Mouse (Mus musculus) left cerebral cortex, postnatal 14 days (tissue): ENCODE results near the gene Ubl7. TPM values are rescaled to one million over a fixed set of nuclear protein-coding genes. Genes with fewer than 3 reads are reported as not detected.
"Not testable (repeated sequence)": the region's sequence is repeated elsewhere in the genome, so short reads cannot be mapped to it uniquely, and the experiment has no call there.

Source experiments
- DNase-seq, 2 experiments: peaks; one replicate each; pipeline ENCODE4 v3.0.0; 2021 to 2022; ENCODE audit warnings: low spot score in 2 of 2, mixed read lengths in 1 of 2
- intact Hi-C: fragments of 180-260 bp; cut with DNase I; formaldehyde crosslinking; loops from one replicate; pipeline ENCODE4 v1.15.1; 2025
- long read RNA-seq, 2 experiments: library from polyadenylated mRNA; stranded (forward); transcript quantifications; one replicate each; pipeline ENCODE4 v2.0.0; 2021
- total RNA-seq, 2 experiments: library from RNA; stranded (reverse); gene quantifications; 2 replicates each; pipeline ENCODE4 v1.2.3; 2021

Gene Ubl7
- total RNA-seq = 100 to 1,000 TPM; 107 to 112 TPM
- long read RNA-seq, experiment 1, transcript Ubl7-208 (11 exons, 1,426 nt) = minor isoform, 7 of 188 reads
- long read RNA-seq, experiment 1, transcript Ubl7-209 (11 exons, 1,319 nt) = minor isoform, 38 of 188 reads
- long read RNA-seq, experiment 1, transcript Ubl7-201 (11 exons, 1,364 nt) = major isoform, 89 of 188 reads
- long read RNA-seq, experiment 1, partial matches to known transcripts = 24 of 188 reads
- long read RNA-seq, experiment 1, other reads (novel, unspliced or antisense) = 30 of 188 reads
- long read RNA-seq, experiment 2, transcript Ubl7-209 (11 exons, 1,319 nt) = minor isoform, 33 of 152 reads
- long read RNA-seq, experiment 2, transcript Ubl7-201 (11 exons, 1,364 nt) = major isoform, 61 of 152 reads
- long read RNA-seq, experiment 2, partial matches to known transcripts = 20 of 152 reads
- long read RNA-seq, experiment 2, other reads (novel, unspliced or antisense) = 35 of 152 reads

DNA sequence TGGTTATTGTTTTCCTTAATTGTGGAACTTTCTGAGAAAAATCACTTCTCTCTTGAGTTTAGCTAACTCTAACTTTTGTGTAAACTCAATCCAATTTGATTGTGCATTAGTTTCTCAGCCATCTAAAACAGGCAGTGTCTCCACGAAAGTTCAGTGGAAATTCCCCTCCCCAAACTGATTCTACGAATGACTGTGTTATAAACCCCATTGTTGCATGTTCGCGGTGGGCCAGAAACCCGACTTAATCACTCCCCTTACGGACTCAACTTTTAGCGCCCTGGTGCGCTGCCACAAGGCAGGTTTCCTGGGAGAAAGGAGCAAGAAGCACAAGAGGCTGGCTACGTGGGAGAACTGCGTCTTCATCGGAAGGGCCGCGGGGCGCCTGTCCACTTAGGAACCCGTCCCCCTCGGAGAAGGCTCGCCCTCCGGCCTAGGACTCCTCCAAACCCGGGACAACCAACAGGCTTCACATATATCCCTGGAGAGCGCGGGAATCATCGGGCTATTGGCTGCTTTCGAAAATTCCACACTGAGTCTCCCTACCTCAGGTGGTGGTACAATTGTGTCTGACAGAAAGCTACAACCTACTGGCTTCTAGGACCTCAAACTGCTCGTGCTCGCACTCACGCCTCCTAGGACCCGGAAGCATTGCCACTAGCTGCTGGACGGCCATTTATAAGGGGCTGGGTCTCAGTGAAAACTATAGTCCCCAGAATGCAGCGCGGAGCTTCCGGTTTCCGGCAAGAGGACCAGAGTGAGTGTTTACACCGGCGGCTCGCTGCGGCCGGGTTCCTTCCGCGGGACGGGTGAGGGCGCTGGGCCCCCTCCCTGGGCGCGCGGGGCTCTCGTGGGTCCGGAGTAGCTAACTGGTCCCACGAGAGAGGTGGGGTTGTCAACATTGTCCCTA is at the start of gene Ubl7:
Ubl7 (plus strand) TSS at position 726 of the 907 bp plus-strand sequence.
- DNase-seq = peak; percentile 87 to 92
- intact Hi-C loops = loop anchor here (5.0 kb wide), 3 partner anchors 48 to 148 kb away; partner anchors contain the start of gene Arid3b

DNA sequence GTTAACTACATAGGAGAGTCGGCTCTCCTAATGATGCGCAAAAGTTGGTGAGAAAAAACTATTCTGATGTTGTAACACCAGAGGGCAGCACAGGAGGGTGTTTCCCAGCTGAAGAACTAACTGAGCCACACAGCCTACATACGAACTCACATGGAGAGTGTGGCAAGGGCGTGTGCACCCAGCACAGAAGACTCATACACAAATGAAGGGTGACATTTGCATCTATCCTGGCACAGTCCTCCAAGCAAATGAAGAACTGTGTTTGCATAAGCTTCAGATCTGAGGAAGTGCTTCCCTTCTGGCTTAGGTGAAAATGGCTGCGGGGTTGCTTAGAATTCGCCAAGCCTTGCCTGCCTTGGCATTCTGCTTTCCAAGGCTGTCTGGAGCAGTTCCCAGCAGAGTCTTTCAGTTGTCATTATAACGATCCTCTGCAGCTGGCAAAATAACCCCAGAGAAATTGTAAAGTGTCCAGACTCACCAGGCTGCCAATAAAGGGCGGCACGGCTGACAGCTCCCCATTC is 48.8 kb upstream of the Ubl7 start:
- peak; percentile 64 to 84 for DNase-seq
- intact Hi-C loops = loop anchor here (2.0 to 5.0 kb wide), 3 partner anchors 50 to 137 kb away; partner anchors contain the start of gene Ubl7

DNA sequence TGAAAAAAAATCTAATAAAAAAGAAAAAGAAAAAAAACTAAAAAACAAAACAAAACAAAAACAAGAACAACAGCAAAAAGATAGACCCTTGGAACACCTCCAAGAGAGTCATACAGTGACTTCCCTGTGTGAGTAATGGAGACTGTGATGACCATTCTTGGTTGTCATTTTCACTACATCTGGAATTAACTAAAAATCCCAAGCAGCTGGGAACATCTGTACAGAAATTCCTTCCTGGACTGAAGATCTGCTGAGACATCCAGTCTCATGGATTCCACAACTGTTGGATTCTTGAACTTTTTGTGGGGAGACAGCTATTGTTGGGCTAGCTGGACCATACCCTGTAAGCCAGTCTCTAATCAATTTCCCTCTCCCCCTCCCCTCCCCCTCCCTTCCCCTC is 46.4 kb upstream of the Ubl7 start:
- DNase-seq = no peak
- intact Hi-C loops = loop anchor here (5.0 kb wide), 2 partner anchors 48 to 73 kb away; partner anchors contain the start of gene Ubl7

DNA sequence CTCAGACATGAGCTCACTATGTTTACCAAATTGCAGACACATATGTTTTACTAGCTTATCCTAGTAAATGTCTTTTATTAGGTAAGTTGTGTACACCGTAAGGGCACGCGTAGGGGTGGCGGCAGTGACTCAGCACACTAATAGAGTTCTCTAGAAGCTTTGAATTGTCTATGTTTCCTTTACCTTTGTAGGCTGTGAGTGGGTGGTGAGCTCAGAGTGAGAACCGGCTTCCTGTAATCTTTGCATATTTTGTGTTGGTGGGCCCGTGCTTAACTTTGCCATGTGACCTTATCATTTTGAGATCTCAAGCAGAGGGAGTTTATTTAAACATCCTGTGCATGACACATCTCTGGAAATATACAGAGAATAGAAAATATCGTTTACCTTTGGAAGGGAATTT is 44.2 kb upstream of the Ubl7 start:
- peak; percentile 15 to 46 for DNase-seq

DNA sequence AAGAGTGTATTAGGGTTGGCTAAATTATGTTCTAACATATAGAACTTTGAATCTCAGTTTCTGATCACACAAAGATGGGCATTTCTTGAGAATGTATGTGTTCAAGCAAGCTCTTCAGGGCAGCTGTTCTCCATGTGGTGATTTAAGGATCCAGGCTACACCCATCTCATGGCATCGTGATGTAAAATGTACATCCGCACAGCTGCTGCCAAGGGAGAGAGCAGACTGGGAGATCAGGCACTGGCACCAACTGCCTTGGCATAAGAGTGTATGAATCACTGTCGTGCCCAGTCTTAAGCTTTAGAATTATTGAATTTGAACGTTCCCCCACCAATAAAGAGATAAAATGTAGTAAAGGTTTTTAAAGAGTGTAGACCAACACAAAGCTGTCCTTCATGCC is 43.5 kb upstream of the Ubl7 start:
- peak; percentile 28 to 65 for DNase-seq

More for the DNA sequence above, 44.2 kb upstream of the Ubl7 start:
- intact Hi-C loops = no loop called here

DNA sequence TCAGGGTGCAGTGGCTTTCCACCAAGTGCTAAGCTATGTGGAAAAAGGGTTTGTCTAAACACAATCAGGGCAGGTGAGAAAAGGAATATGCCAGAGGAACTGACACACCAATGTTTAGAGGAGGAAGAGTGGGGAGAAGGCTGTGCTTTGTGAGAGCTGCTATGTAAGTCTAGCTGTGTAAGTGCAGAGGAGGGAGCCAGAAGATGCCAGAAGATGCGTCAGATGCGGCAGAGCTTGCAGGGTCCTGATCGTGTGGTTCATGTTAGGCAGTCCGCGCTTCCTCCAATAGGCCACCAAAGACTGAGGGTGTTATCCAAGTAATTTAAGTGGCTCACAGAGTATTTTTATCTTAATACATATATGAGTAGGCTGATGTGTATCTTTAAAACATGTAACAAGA is 42.9 kb upstream of the Ubl7 start:
- DNase-seq = no peak
- intact Hi-C loops = no loop called here

More for the DNA sequence above, 43.5 kb upstream of the Ubl7 start:
- intact Hi-C loops = no loop called here

DNA sequence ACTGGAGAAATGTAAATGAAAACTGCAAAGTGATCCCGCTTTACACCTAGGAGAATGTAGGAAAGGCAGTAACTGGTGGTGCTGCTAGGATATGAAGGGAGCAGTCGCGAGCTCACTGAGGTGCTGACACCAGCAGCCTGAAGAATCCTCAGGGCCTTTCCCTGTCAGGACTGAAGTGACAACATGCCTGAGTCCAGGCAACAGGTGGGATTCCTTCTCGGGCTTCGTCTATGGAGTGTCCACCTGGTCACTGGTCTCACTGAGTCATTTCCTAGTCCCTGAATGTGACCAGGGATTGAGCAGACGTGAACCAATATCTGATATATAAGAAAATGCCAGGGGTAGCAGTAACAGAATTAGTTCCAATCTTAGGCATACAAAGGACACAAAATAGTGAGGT is 42.0 kb upstream of the Ubl7 start:
- no peak for DNase-seq
- intact Hi-C loops = no loop called here

DNA sequence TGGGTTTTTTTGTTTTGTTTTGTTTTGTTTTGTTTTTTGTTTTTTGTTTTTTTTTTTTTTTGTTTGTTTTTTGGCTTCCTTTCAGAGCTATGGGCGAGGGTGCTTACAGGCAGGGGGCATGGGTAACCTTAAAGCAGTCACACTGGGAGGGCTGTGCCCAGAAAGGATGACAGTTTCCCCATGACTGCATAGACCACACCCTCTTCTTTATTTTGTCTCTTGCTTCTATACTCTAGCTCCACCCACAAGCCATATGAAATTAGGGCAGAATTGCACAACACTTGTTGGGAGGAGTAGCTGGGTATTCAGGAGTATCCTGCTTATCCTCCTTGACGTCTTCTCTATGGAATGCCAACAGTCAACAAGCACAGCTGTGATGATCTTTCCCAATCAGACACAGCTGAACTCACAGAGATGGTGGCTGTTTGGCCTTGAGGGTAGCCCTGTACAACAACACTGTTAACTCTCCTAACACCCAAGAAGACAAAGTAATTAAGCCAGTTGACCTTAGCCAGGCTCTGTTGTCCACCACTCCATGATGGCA is 40.4 kb upstream of the Ubl7 start:
- DNase-seq = no peak
- intact Hi-C loops = no loop called here

DNA sequence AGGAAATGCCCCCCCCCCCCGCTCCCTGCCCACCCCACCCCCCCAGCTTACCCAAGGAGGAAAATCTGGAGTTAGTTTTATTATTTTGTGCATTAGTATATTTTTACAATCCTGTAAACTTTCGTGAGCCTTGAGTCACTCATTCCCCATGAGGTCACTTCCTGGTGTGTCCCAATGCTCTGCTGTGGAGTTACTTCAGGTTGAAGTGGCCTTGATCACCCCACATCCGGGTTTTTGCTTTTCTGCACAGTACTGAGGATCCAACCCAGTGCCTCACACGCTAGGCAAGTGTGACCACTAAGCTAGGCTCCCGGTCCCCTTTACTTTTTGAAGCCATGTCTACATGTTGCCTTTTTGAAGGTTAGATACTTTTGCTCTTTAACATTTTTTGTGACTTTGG is 36.6 kb upstream of the Ubl7 start:
- DNase-seq = no peak
- intact Hi-C loops = no loop called here

DNA sequence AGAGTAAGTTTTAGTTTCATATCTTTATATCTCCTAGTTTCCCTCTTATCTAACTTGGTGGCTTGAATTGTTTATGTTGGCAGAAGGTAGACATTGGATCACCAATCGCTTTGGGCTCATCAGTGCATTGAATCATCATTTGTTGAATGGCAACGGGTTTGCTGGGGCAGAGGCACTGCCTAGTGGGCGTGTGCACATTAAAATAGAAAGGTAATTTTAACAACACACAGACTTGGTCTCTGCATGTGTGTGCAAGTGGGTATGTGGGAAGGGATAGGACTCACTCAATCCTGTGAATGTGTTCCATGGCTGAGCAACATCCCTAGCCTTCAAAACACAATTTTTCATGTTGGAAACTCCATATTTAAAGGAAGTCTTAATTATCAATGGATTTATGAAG is 35.8 kb upstream of the Ubl7 start:
- no peak for DNase-seq
- intact Hi-C loops = no loop called here

DNA sequence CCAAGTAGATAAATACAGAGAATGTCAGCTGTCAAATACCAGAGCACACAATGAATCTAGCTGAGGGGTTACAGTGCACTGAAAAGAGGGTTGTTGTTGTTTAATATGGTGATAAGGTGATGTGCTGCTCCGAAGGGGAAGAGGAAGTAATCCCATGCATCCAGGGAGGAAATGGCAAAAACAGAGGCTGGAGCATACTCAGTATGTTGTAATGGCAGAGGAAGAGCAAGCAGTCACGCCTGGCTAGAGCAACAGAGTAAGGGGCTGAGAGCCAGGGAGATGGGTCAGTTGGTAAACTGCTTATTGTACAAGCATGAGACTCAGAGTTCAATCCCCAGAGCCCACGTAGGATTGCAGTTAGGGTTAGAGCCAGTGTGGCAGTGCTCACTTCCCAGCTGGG is 31.6 kb upstream of the Ubl7 start:
- no peak for DNase-seq
- intact Hi-C loops = no loop called here

DNA sequence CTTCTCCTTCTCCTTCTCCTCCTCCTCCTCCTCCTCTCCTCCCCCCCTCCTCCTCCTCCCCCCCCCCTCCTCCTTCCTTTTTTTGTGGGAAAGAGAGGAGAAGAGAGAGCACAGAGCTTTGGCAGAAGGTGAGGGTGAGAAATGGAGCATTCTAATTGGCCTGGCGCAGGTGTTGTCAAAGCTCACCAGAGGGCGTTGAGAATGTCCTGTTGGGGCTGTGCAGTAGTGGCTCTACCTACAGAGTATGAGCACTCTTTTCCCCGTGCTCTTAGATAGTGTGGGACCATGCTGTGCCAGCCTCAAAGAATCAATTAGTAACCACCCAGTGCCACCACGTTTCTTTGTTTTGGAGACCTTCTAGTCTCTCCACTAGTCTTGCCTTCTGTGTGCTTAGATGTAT is 30.5 kb upstream of the Ubl7 start:
- DNase-seq = no peak
- intact Hi-C loops = no loop called here

DNA sequence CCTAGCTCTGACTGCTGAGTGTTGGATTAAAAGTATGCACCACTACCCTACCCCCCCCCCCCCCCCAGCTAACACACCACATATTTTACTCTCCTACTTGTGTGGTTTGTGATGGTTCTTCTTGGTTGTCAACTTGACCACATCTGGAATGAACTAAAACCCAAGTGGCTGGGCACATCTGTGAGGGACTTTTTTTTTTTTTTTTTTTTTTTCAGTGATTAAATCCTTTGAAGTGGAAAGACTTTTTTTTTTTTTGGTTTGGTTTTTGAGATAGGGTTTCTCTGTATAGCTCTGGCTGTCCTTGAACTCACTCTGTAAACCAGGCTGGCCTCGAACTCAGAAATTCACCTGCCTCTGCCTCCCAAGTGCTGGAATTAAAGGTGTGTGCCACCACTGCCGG is 29.0 kb upstream of the Ubl7 start:
- DNase-seq, intact Hi-C loops: not testable (repeated sequence)

DNA sequence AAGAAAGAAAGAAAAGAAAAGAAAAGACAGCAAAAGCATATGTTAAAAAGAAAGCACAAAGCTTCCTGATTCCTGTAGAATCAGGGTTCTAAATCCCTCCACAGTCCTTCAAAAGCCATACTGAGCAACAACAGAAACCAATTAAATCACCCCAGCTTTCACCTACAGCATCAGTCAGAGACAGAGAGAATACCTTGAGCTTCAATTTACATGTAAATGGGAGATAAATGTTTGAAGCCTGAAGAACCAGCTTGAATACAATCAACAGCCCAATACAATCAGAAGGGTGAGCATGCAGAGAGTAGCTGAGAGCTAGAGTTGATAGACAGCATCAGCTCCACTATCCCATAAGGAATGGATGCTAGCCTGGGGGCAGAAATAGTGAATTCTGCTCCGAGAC is 27.4 kb upstream of the Ubl7 start:
- DNase-seq = no peak
- intact Hi-C loops = no loop called here

DNA sequence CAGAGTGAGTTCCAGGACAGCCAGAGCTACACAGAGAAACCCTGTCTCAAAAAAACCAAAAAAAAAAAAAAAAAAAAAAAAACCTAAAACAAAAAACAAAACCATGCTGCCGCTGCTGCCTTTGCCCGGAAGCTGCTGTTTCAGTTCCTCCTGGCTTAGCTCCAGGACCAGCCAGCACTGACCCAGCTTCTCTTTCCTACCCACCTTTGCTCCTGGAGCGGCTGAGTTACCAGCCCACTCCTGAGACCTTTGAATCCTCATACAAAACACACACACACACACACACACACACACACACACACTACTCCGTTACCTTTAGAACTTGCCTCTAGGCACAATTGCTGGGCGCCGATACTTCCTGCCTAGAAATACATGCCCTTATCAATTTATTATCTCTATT is 22.7 kb upstream of the Ubl7 start:
- intact Hi-C loops = no loop called here
- DNase-seq = no peak

DNA sequence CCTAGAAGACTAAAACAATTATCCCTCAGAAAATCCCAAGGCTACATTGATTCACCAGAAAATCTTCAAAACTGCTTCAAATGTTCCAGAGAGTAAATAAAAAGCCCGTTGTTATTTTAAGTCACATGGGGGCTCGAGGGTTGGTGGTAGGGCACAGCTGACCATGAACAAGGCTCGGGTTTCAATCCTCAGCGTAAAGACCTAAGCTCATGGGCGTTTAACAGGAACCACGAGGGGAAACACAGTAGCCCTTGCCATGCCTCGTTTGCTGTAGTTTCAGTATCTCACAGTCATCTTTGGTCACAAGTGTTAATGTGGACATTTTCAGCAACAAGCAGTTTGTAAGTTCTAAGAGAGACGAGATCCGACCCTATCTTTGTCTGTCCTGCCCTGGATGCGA is 10.3 kb upstream of the Ubl7 start:
- intact Hi-C loops = no loop called here
- DNase-seq = no peak

DNA sequence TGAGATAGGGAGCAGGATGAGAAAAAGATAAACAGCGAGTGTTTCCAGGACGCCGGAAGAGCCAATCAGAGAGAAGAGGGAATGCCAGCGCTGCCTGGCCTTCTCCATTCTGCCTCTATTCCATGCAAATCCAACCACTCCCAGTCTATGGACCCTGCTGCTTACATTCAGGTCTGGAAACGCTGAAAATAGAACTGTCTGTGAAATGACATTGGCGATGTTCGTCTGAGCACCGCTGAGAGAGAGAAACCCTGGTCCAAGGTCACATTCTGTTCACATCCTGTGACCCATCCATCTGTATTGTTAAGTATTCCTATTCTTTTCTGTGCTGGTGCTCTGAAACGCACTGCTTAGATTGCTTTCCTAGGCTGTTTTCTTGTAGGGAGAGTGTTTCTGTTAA is 9.6 kb upstream of the Ubl7 start:
- intact Hi-C loops = no loop called here
- peak in 1 of 2 experiments; percentile 26 for DNase-seq

DNA sequence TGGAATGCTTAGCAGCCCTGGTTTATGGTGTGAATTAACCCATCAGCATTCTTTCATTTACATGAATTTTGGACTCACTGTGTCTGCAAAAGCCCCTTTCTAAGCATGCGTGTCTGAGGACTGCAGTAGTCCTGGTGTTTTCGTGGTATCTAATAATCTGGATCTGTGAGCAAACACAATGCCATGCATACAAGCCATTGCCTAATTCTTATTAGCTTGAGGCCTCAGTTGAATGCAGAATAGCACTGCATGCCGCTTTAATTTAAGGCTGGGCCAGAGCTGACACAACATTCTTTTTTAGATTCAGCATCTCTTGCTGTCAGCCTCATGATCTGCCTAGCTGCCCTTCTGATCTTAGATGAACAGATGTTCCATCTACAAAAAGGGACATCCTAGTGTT is 9.2 kb upstream of the Ubl7 start:
- intact Hi-C loops = no loop called here
- DNase-seq = no peak

DNA sequence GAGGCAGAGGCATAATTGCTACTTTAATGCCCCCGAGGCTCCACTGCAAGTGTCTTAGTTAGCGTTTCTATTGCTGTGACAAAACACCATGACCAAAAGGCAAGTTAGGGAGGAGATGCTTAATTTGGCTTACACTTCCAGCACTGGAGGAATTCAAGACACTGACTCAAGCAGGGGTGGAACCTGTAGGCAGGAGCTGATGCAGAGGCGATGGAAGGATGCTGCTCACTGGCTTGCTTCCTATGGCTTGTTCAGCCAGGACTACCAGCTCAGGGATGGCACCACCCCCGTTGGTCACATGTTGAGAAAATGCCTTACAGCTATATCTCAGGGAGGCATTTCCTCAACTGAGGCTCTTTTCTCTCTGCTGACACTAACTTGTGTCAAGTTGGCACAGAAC is 8.6 kb upstream of the Ubl7 start:
- intact Hi-C loops = no loop called here
- peak in 1 of 2 experiments; percentile 19 for DNase-seq
